25 mouse cellular contexts compared by ENCODE assay signal in genomic region chr2:126015763-126016473, GRCm38 (mm10). TPM values are rescaled to one million over a fixed set of nuclear protein-coding genes. Genes with fewer than 3 reads are reported as not detected.
DNase-seq lines count a peak whose midpoint lies in the region; ATAC-seq and TF ChIP-seq lines count a peak whose summit lies in the region.
"Had no signal": no experiment of that assay in that cellular context is flagged by ENCODE, and none has a peak within 500 bp of the region (broad histone marks: within the 10 kb centered on the region; RNA-seq: fewer than 3 reads in every experiment).

No protein-coding gene starts in this region.

- H3K4me2 ChIP-seq in heart, embryonic 11.5 days: no peak overlapping the region
- H3K4me2 ChIP-seq in forebrain, embryonic 11.5 days (ENCODE audit: low read depth, low read length, severe bottlenecking): no peak overlapping the region
- H3K4me2 ChIP-seq in midbrain, embryonic 15.5 days: no peak overlapping the region
- H3K4me2 ChIP-seq: limb, embryonic 13.5 days; lung, embryonic 15.5 days; neural tube, embryonic 13.5 days had no signal

- 59% methylated on average over 3 of the region's 3 CpGs for WGBS in heart, embryonic 11.5 days (ENCODE audit: insufficient replicate concordance)
- WGBS in forebrain, embryonic 11.5 days: 14% methylated on average over 3 of the region's 3 CpGs
- WGBS in limb, embryonic 10.5 days: 24% methylated on average over 3 of the region's 3 CpGs
- WGBS in midbrain, embryonic 15.5 days: 13% methylated on average over 3 of the region's 3 CpGs
- WGBS in thymus, adult 2 months: 92% methylated on average over 3 of the region's 3 CpGs

- peak overlapping the region; percentile 74; the same call in 1 of the 2 replicates for H3K27ac ChIP-seq in heart, embryonic 11.5 days (ENCODE audit: low read depth, low read length)
- peak overlapping the region; percentile 53 for H3K27ac ChIP-seq in forebrain, embryonic 11.5 days (ENCODE audit: low read depth, low read length)
- H3K27ac ChIP-seq in limb, embryonic 10.5 days: 0 out of 2 replicates have a peak overlapping the region, but pooled peaks have one; percentile 25
- peak overlapping the region; percentile 17; the same call in 1 of the 2 replicates for H3K27ac ChIP-seq in midbrain, embryonic 15.5 days
- H3K27ac ChIP-seq in thymus, adult 2 months (ENCODE audit: control insufficient read depth, insufficient read depth, low read length): no peak overlapping the region
- H3K27ac ChIP-seq: embryonic facial prominence, embryonic 10.5 days; limb, embryonic 13.5 days; liver, embryonic 14.5 days; lung, embryonic 15.5 days; neural tube, embryonic 13.5 days had no signal

- no peak for TF ChIP-seq CTCF in thymus, adult 2 months (IDR thresholded peaks at IDR 0.05; ENCODE audit: borderline replicate concordance, control insufficient read depth, extremely low read depth, insufficient read depth, low read length, poor library complexity)

- no peak for ATAC-seq in heart, embryonic 11.5 days (replicated peaks; ENCODE audit: insufficient number of reproducible peaks, low FRiP score, low TSS enrichment)
- ATAC-seq in forebrain, embryonic 11.5 days (replicated peaks; ENCODE audit: low FRiP score): peak; percentile 92
- peak; percentile 90 for ATAC-seq in midbrain, embryonic 15.5 days (replicated peaks)
- ATAC-seq: activated CD4-positive, CD25-positive, alpha-beta regulatory T cell, adult 4 months; hindbrain, embryonic 16.5 days; intestine, embryonic 16.5 days had no signal

- H3K4me1 ChIP-seq in heart, embryonic 11.5 days (ENCODE audit: control insufficient read depth, insufficient read depth, low read length): peaks cover 3% of the 10 kb centered on the region; the same call in 1 of the 2 replicates
- H3K4me1 ChIP-seq in forebrain, embryonic 11.5 days (replicated peaks; ENCODE audit: control insufficient read depth, insufficient read depth, low read length): peaks cover 10% of the 10 kb centered on the region; the same call in 1 of the 2 replicates
- peaks cover 17% of the 10 kb centered on the region for H3K4me1 ChIP-seq in limb, embryonic 10.5 days
- 0 out of 2 replicates have a peak, but pooled peaks cover 13% of the 10 kb centered on the region for H3K4me1 ChIP-seq in midbrain, embryonic 15.5 days
- no peaks in the 10 kb centered on the region for H3K4me1 ChIP-seq in thymus, adult 2 months (replicated peaks; ENCODE audit: control insufficient read depth, insufficient read depth, low read length)
- H3K4me1 ChIP-seq: limb, embryonic 13.5 days; lung, embryonic 15.5 days had no signal

- no peaks in the 10 kb centered on the region for H3K36me3 ChIP-seq in heart, embryonic 11.5 days (ENCODE audit: control insufficient read depth, insufficient read depth, low read length)
- no peaks in the 10 kb centered on the region for H3K36me3 ChIP-seq in forebrain, embryonic 11.5 days (ENCODE audit: control insufficient read depth, insufficient read depth, low read length)
- H3K36me3 ChIP-seq in limb, embryonic 10.5 days: no peaks in the 10 kb centered on the region
- no peaks in the 10 kb centered on the region for H3K36me3 ChIP-seq in midbrain, embryonic 15.5 days (replicated peaks)
- H3K36me3 ChIP-seq in thymus, adult 2 months (ENCODE audit: control insufficient read depth, insufficient read depth, low read length): no peaks in the 10 kb centered on the region
- H3K36me3 ChIP-seq: embryonic facial prominence, embryonic 10.5 days; G1E; limb, embryonic 13.5 days; lung, embryonic 15.5 days; neural tube, embryonic 13.5 days had no signal

- H3K27me3 ChIP-seq in heart, embryonic 11.5 days (ENCODE audit: control insufficient read depth, insufficient read depth, low read length): no peaks in the 10 kb centered on the region
- no peaks in the 10 kb centered on the region for H3K27me3 ChIP-seq in forebrain, embryonic 11.5 days (ENCODE audit: control insufficient read depth, insufficient read depth, low read length)
- no peaks in the 10 kb centered on the region for H3K27me3 ChIP-seq in limb, embryonic 10.5 days (ENCODE audit: low read depth, poor library complexity, severe bottlenecking)
- H3K27me3 ChIP-seq in midbrain, embryonic 15.5 days (replicated peaks): no peaks in the 10 kb centered on the region
- no peaks in the 10 kb centered on the region for H3K27me3 ChIP-seq in thymus, adult 2 months (ENCODE audit: control insufficient read depth, insufficient read depth, low read length)
- H3K27me3 ChIP-seq: limb, embryonic 13.5 days; lung, embryonic 15.5 days; neural tube, embryonic 13.5 days had no signal

- H3K9me3 ChIP-seq in heart, embryonic 11.5 days (replicated peaks; ENCODE audit: control insufficient read depth, low read length): no peaks in the 10 kb centered on the region
- H3K9me3 ChIP-seq in forebrain, embryonic 11.5 days (ENCODE audit: control insufficient read depth, low read length): no peaks in the 10 kb centered on the region
- H3K9me3 ChIP-seq in limb, embryonic 10.5 days (replicated peaks): no peaks in the 10 kb centered on the region
- no peaks in the 10 kb centered on the region for H3K9me3 ChIP-seq in midbrain, embryonic 15.5 days
- H3K9me3 ChIP-seq: embryonic facial prominence, embryonic 10.5 days; G1E; limb, embryonic 13.5 days; lung, embryonic 15.5 days; neural tube, embryonic 13.5 days had no signal

- no peak for TF ChIP-seq POLR2A in thymus, adult 2 months (IDR thresholded peaks at IDR 0.05; ENCODE audit: control insufficient read depth, extremely low read depth, insufficient read depth, low read length, poor library complexity)

- H3K4me3 ChIP-seq in heart, embryonic 11.5 days (ENCODE audit: low read depth, low read length): no peak overlapping the region
- H3K4me3 ChIP-seq in forebrain, embryonic 11.5 days (ENCODE audit: low read depth, low read length): no peak overlapping the region
- no peak overlapping the region for H3K4me3 ChIP-seq in limb, embryonic 10.5 days
- H3K4me3 ChIP-seq in midbrain, embryonic 15.5 days: no peak overlapping the region
- H3K4me3 ChIP-seq in thymus, adult 2 months (ENCODE audit: control insufficient read depth, insufficient read depth, low read length): no peak overlapping the region
- H3K4me3 ChIP-seq: embryonic facial prominence, embryonic 10.5 days; limb, embryonic 13.5 days; lung, embryonic 15.5 days; neural tube, embryonic 13.5 days had no signal

- H3K9ac ChIP-seq in heart, embryonic 11.5 days (ENCODE audit: low read depth, low read length): no peak overlapping the region
- H3K9ac ChIP-seq in forebrain, embryonic 11.5 days (ENCODE audit: low read length): no peak overlapping the region
- H3K9ac ChIP-seq in midbrain, embryonic 15.5 days: no peak overlapping the region
- H3K9ac ChIP-seq: limb, embryonic 13.5 days; liver, embryonic 14.5 days; lung, embryonic 15.5 days; neural tube, embryonic 13.5 days had no signal

- DNase-seq in heart, adult 18-20 months: no peak
- peak; percentile 53 for DNase-seq in forebrain, embryonic 11.5 days (ENCODE audit: low spot score)
- DNase-seq in limb, embryonic 10.5 days (ENCODE audit: low spot score): no peak
- no peak for DNase-seq in thymus, postnatal 0 days (ENCODE audit: low spot score)
- no peak for DNase-seq in lung, postnatal 25 days (ENCODE audit: low spot score)
- no peak for DNase-seq in thymus, adult 2 months
- DNase-seq: adrenal gland, postnatal 10 days; cerebellum, adult 18-20 months; cerebellum, postnatal 25 days; heart, adult 11 months; heart, postnatal 4 days; right cerebral cortex, postnatal 14 days; spleen, adult 18-20 months had no signal

RNA-seq across cellular contexts. Expression of gene Fgf7, which starts 18.5 kb away (rescaled TPM):
- polyA plus RNA-seq in heart, embryonic 11.5 days (2014; fragmentation: Nextera tagmentation; extraction: Ambion mirVana): 0.31 and 1.1 TPM in 2 replicates
- 1 to 10 TPM; 2.4 to 2.5 TPM for total RNA-seq in heart, adult 18-20 months (2021)
- 0.37 and 1.00 TPM in 2 replicates for polyA plus RNA-seq in forebrain, embryonic 11.5 days (2014; fragmentation: Nextera tagmentation; extraction: Ambion mirVana)
- 0.51 TPM in 1 of 2 replicates, not detected in the other for polyA plus RNA-seq in limb, embryonic 10.5 days (2016; fragmentation: Nextera tagmentation; extraction: Ambion mirVana)
- polyA plus RNA-seq in midbrain, embryonic 15.5 days (2015; fragmentation: Nextera tagmentation; extraction: Ambion mirVana): 0.27 and 0.48 TPM in 2 replicates
- polyA plus RNA-seq in thymus, postnatal 0 days (2015; fragmentation: Nextera tagmentation; extraction: Ambion mirVana): 0.49 and 0.79 TPM in 2 replicates
- polyA plus RNA-seq in thymus, adult 2 months (2012; rRNA removed): 0.49 and 0.70 TPM in 2 replicates
- total RNA-seq: megakaryocyte progenitor cell, adult 5-6 weeks had no signal
- polyA plus RNA-seq: G1E had no signal
